Mouse (Mus musculus): Measurements from ENCODE around the gene Pifo. TPM values are rescaled to one million over a fixed set of nuclear protein-coding genes. Genes with fewer than 3 reads are reported as not detected.
A peak's percentile ranks its signal among the peaks of the same experiment; 100 is the strongest.
"Not testable (repeated sequence)": the region's sequence is repeated elsewhere in the genome, so short reads cannot be mapped to it uniquely, and the experiment has no call there.

Gene Pifo
- total and polyA plus RNA-seq, 3 experiments, result 7.7 to 13.7 (median 8.1) TPM

- no peak for TF ChIP-seq POLR2AphosphoS2 (IDR thresholded peaks at IDR 0.05; ENCODE audit: low read depth, low read length)
- peak; percentile 30; the same call in 1 of the 2 replicates for TF ChIP-seq JUND (conservative IDR thresholded peaks at IDR 0.05; ENCODE audit: low read depth, low read length)
- no peak for TF ChIP-seq BHLHE40 (IDR thresholded peaks at IDR 0.05; ENCODE audit: low read depth, low read length)
- no peak for TF ChIP-seq MAFK (IDR thresholded peaks at IDR 0.05; ENCODE audit: insufficient replicate concordance, low read length)
- no peak for TF ChIP-seq ZNF384 (IDR thresholded peaks at IDR 0.05; ENCODE audit: low read depth, low read length)
- TF ChIP-seq ELF1 (IDR thresholded peaks at IDR 0.05; ENCODE audit: low read depth, low read length), result no peak
- TF ChIP-seq ZC3H11A (IDR thresholded peaks at IDR 0.05; ENCODE audit: low read depth, low read length), result peak; percentile 59
- no peak for TF ChIP-seq KAT2A (IDR thresholded peaks at IDR 0.05; ENCODE audit: insufficient replicate concordance, low read length)
- TF ChIP-seq USF1 (IDR thresholded peaks at IDR 0.05; ENCODE audit: low read depth, low read length), result no peak
- TF ChIP-seq ZMIZ1 (IDR thresholded peaks at IDR 0.05; ENCODE audit: low read depth, low read length), result no peak
- no peak for TF ChIP-seq ZKSCAN1 (IDR thresholded peaks at IDR 0.05; ENCODE audit: borderline replicate concordance, low read depth, low read length)
- TF ChIP-seq ETS1 (conservative IDR thresholded peaks at IDR 0.05; ENCODE audit: low read depth, low read length), result no peak
- peak; percentile 43 to 82 for TF ChIP-seq CTCF (conservative IDR thresholded peaks at IDR 0.05 in 1 of 2, IDR thresholded peaks at IDR 0.05 in 1 of 2; ENCODE audit: low read depth in 2 of 2, low read length in 2 of 2)
- TF ChIP-seq POLR2A (IDR thresholded peaks at IDR 0.05; ENCODE audit: low read depth, low read length), result no peak
These were observed 22.7 kb downstream of the Pifo start (continued) for GRCm38 (mm10) chr3:105991653-105992283.

GRCm38 (mm10) chr3:105989611-105990010, 24.8 kb downstream of the Pifo start:
- H3K4me3 ChIP-seq (replicated peaks in 1 of 3; ENCODE audit: low read depth in 2 of 3, low read length in 2 of 3, poor library complexity in 1 of 3); H3K27me3 ChIP-seq (replicated peaks); H3K79me2 ChIP-seq (replicated peaks; ENCODE audit: control insufficient read depth, extremely low read depth, insufficient read depth, poor library complexity, severe bottlenecking); H3K27ac ChIP-seq (ENCODE audit: insufficient read depth, low read depth); H3K9me3 ChIP-seq (replicated peaks; ENCODE audit: low read length); H3K4me2 ChIP-seq (ENCODE audit: insufficient read depth, low read depth, poor library complexity, severe bottlenecking); dilution Hi-C loops (cut with MboI; ENCODE audit: extremely low pct_ligation_motif_present, extremely low pct_unique_long_range_greater_than_20kb, low sequenced_read_pairs); DNase-seq (ENCODE audit: extremely low read depth); H3K36me3 ChIP-seq (replicated peaks in 1 of 2; ENCODE audit: control insufficient read depth in 1 of 2, insufficient read depth in 1 of 2, low read length in 1 of 2); H3K9ac ChIP-seq (ENCODE audit: insufficient read depth, low read depth): not testable (repeated sequence)
- in situ Hi-C loops (cut with MboI; ENCODE audit: low pct_ligation_motif_present, low pct_unique_long_range_greater_than_20kb, low sequenced_read_pairs), result loop anchor here (5.0 to 10.0 kb wide), 2 partner anchors 75 to 463 kb away; no protein-coding TSS in a partner anchor
- peaks cover 2 to 28% of the 10 kb centered on the region in 2 experiments; a peak in 3 of 4 replicates for H3K4me1 ChIP-seq (ENCODE audit: control insufficient read depth in 1 of 2, insufficient read depth in 2 of 2)

GRCm38 (mm10) chr3:105974174-105974573, 40.3 kb downstream of the Pifo start:
- DNase-seq (ENCODE audit: extremely low read depth), result no peak
- Histone ChIP-seq H3K4me2 (ENCODE audit: insufficient read depth, low read depth, poor library complexity, severe bottlenecking) (no peak overlapping the region), H3K27ac (ENCODE audit: insufficient read depth, low read depth) (no peak overlapping the region), H3K36me3 (replicated peaks in 1 of 2; ENCODE audit: control insufficient read depth in 1 of 2, insufficient read depth in 1 of 2, low read length in 1 of 2) (peaks cover 8 to 47% of the 10 kb centered on the region in 2 experiments), H3K27me3 (replicated peaks) (no peaks in the 10 kb centered on the region), H3K9me3 (replicated peaks; ENCODE audit: low read length) (no peaks in the 10 kb centered on the region), H3K79me2 (replicated peaks; ENCODE audit: control insufficient read depth, extremely low read depth, insufficient read depth, poor library complexity, severe bottlenecking) (no peaks in the 10 kb centered on the region), H3K9ac (ENCODE audit: insufficient read depth, low read depth) (no peak overlapping the region), H3K4me3 (replicated peaks in 1 of 3; ENCODE audit: low read depth in 2 of 3, low read length in 2 of 3, poor library complexity in 1 of 3) (no peak overlapping the region), H3K4me1 (ENCODE audit: control insufficient read depth in 1 of 2, insufficient read depth in 2 of 2) (peaks cover 0 to 9% of the 10 kb centered on the region in 2 experiments; a peak in 1 of 4 replicates)
- in situ Hi-C loops (cut with MboI; ENCODE audit: low pct_ligation_motif_present, low pct_unique_long_range_greater_than_20kb, low sequenced_read_pairs) (no loop called here), dilution Hi-C loops (cut with MboI; ENCODE audit: extremely low pct_ligation_motif_present, extremely low pct_unique_long_range_greater_than_20kb, low sequenced_read_pairs) (no loop called here)
- TF ChIP-seq UBTF (IDR thresholded peaks at IDR 0.05; ENCODE audit: low read depth, low read length) (no peak), CHD1 (IDR thresholded peaks at IDR 0.05; ENCODE audit: low read depth, low read length) (no peak), USF1 (IDR thresholded peaks at IDR 0.05; ENCODE audit: low read depth, low read length) (no peak)
